Mouse (Mus musculus): Measurements from ENCODE around the gene Rgs6.
A peak's percentile ranks its signal among the peaks of the same experiment; 100 is the strongest.

DNA sequence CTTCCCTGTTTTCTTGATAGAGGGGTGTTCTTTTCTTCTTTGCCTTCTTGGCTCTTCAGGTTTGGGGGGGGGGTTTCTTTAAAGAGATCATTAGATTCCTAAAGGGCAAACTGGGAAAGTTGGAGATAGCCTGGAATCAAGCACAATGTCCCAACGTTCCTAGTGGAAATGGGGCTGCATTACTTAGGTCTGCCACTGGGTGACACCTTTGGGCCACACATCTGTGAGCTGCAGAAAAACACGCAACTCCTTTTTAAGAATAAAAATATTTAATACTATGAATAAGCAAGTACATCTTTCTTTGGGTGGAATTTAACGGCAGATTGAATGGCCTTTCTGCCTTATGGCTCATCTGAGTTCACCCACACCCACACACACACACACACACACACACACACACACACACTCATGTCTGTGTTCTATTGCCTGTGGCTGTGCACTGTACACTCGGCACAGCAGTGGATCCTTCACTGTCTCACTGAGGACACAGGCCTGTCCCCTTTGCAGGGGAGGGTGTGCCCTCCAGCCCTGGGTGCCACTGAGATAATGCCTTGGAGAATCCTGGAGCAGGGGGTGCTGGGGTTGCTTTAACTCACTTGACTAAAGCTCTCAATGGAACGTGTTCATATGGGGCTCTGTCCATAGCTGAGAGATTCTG is 526.4 kb downstream of the Rgs6 start:
- no peak for TF ChIP-seq POLR2A (IDR thresholded peaks at IDR 0.05; ENCODE audit: insufficient read depth, low read depth, low read length)
- peak; percentile 79 for TF ChIP-seq CTCF (IDR thresholded peaks at IDR 0.05)
- TF ChIP-seq EP300 (IDR thresholded peaks at IDR 0.05; ENCODE audit: insufficient read depth, low read depth, low read length), result peak; percentile 83; the same call in 1 of the 2 replicates

Data from heart, adult 2 months (tissue).